Mouse (Mus musculus) heart, adult 8-10 months (tissue): ENCODE data around the gene Capza1. TPM values are rescaled to one million over a fixed set of nuclear protein-coding genes. Genes with fewer than 3 reads are reported as not detected.

Experiments used
- DNase-seq: peaks from one replicate; pipeline ENCODE4 v3.0.0; 2022; ENCODE audit warnings: low spot score
- total RNA-seq, 4 experiments: library from RNA; stranded (reverse); gene quantifications; 2 replicates each; pipeline ENCODE4 v1.2.4; 2022

Gene Capza1
- total RNA-seq, 4 experiments from 2014 or later = 24.7 to 32.7 (median 29.6) TPM

- peak; percentile 83 for DNase-seq
Observed at GRCm38 (mm10) chr3:104788561-104789311, 75.6 kb downstream of the Capza1 start.

- no peak for DNase-seq
Observed at GRCm38 (mm10) chr3:104788075-104788474, 76.2 kb downstream of the Capza1 start, which contains the start of gene Rhoc. TSS of gene Rhoc (plus strand) at chr3:104788375.

DNA sequence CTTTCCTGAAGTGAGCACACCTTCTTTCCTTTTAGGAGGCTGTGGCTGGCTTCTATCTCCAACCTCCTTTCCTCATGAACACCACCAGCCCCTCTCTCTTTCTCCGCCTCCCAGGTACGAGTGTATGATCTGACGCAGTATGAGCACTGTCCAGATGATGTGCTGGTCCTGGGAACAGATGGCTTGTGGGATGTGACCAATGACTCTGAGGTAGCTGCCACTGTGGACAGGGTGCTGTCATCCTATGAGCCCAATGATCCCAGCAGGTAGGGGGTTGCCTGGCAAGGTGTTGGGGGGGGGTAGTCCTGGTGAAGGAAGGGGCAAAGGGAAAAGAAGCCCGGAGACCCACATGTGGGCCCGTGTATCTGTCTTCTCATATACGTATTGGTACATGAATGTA lies 79.0 kb downstream of the Capza1 start:
- no peak for DNase-seq

- DNase-seq = no peak
Observed at GRCm38 (mm10) chr3:104783971-104784500, 80.3 kb downstream of the Capza1 start.

- DNase-seq = peak; percentile 82
Observed at GRCm38 (mm10) chr3:104782061-104782681, 82.1 kb downstream of the Capza1 start.

DNA sequence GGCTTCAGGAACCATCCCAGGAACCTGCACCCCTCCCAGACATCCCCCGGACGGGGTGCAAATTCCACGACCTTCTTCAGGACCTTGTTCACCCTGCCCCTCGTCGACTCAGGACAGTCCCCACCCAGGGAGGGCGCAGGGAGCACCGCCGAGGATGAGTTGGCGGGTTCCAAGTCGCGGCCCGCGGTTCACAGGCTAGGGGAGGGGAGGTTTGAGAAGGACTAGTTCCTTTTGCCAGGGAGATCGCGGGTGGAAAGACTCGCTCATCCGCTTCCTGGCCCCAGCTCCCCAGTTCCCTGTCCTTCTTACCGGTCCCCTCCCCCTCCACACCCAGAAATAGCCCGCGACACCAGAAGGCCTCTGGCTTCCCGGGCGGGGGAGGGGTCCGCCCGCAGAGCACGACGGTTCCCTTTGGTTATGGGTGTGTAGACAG lies 82.8 kb downstream of the Capza1 start, which contains the start of gene Fam19a3:
TSS of gene Fam19a3 (minus strand) at position 370 of the 433 bp plus-strand sequence.
- peak; percentile 60 for DNase-seq

DNA sequence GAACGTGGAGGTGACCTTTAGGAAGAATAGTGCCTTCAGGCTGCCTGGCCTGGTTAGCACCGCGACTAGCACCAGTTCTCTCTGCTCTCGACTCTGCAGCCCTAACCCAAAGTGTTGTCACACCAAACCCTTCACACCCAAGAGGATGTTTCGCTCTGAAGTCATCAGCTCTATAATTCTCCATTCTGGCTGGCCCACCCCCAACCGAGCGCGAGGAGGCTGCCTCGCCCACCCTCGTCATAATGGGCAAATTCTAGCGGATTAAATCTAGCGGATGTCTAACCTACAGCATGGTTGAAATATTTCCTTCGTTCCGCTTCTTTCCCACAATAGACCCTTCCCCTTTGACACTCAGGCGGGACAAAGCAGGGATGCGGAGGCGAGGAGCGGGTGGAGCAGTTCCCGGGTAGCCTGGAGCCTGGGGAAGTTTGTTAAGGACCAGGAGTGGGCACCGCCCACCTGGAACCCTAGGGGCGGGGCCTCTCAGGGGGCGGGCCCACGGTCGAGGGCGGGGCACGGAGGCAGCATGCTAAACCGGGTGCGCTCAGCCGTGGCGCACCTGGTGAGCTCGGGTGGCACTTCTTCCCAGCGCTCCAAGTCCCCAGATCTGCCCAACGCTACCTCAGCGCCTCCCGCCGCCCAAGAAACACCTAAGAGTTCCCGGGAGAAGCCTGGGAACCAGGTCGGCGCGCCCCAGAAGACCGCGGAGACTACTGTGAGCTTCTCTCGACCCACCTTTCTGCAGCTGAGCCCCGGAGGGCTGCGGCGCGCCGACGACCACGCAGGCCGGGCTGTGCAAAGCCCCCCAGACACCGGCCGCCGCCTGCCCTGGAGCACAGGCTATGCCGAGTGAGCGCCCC lies 83.5 kb downstream of the Capza1 start, which contains the start of gene Ppm1j:
TSS of gene Ppm1j (plus strand) at position 496 of the 860 bp plus-strand sequence.
- DNase-seq = peak; percentile 77

- DNase-seq = peak; percentile 36
Observed at GRCm38 (mm10) chr3:104779949-104780348, 84.4 kb downstream of the Capza1 start.

- no peak for DNase-seq
Observed at GRCm38 (mm10) chr3:104777342-104777741, 87.0 kb downstream of the Capza1 start.

DNA sequence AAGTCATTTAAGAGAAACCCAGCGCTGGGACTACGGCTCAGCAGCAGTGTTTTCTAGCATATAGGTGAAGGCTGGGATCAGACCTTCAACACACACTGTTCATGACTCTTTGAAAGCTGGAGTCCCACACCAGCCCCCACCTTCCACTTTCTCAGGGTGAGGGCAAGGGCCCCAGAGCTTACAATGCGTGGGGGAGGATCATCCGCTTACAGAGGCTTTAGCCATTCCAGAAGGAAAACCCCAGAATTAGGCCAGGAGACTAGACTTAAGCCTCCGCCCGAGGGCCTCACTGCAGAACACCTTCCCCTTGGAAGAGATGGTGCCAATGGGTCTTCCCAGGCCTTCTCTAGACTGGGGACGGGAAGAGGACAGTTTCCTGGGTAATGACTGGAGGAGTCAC lies 91.0 kb downstream of the Capza1 start:
- DNase-seq = no peak

Other genes with a start within 250 kb of the Capza1 start
- gene Slc16a1, start 225.8 kb downstream of the Capza1 start, total RNA-seq = 100 to 1,000 TPM; 150 to 176 (median 163) TPM
- 10 to 100 TPM; 20.1 to 28.4 (median 25.3) TPM for gene Ppm1j, start 83.4 kb downstream of the Capza1 start, total RNA-seq
- 1 to 10 TPM in 3 of 4 experiments, under 1 TPM in 1; 0.72 to 2.1 (median 1.2) TPM for gene Fam19a3, start 82.7 kb downstream of the Capza1 start, total RNA-seq
- gene Rhoc, start 76.1 kb downstream of the Capza1 start, total RNA-seq = 10 to 100 TPM; 64.8 to 83.5 (median 79.3) TPM
- gene Mov10, start 45.9 kb downstream of the Capza1 start, total RNA-seq = 10 to 100 TPM in 1 of 4 experiments, 1 to 10 TPM in 3; 3.6 to 10.0 (median 6.6) TPM
- gene St7l, start 500 bp downstream of the Capza1 start, total RNA-seq = 10 to 100 TPM; 16.8 to 20.1 (median 17.3) TPM
- gene Wnt2b, start 97.4 kb upstream of the Capza1 start, total RNA-seq = 1 to 10 TPM in 1 of 4 experiments, under 1 TPM in 3; 0.38 to 2.0 (median 0.60) TPM
- 10 to 100 TPM; 14.0 to 21.4 (median 15.6) TPM for gene Cttnbp2nl, start 188.6 kb upstream of the Capza1 start, total RNA-seq
- not detected for gene 4930564D02Rik, start 202.3 kb upstream of the Capza1 start, total RNA-seq